Mouse (Mus musculus) limb, embryonic 12.5 days (tissue): ENCODE measurements around the gene Mrnip. TPM values are rescaled to one million over a fixed set of nuclear protein-coding genes. Genes with fewer than 3 reads are reported as not detected.

ENCODE experiments used
- ATAC-seq: fragments of 200-750 bp; cut with Nextera tagmentation; 2 replicates; pipeline ENCODE4 v1.8.0; 2017; ENCODE audit warnings: low read depth, moderate TSS enrichment; ENCODE audit not compliant: insufficient number of reproducible peaks, insufficient read depth, low FRiP score, low TSS enrichment
- H3K27ac ChIP-seq: fragments of 300-500 bp; sonication (generic); 2 replicates; pipeline ENCODE4 v1.5.1; 2016; ENCODE audit warnings: mild to moderate bottlenecking, moderate library complexity
- H3K27me3 ChIP-seq: fragments of 300-500 bp; sonication (generic); 2 replicates; pipeline ENCODE4 v1.6.1; 2016; ENCODE audit warnings: mild to moderate bottlenecking, moderate library complexity
- H3K36me3 ChIP-seq: fragments of 300-500 bp; sonication (generic); 2 replicates; pipeline ENCODE4 v1.6.1; 2016; ENCODE audit warnings: mild to moderate bottlenecking, moderate library complexity
- H3K4me1 ChIP-seq: fragments of 300-500 bp; sonication (generic); replicated peaks from 2 replicates; pipeline ENCODE4 v1.6.1; 2016
- H3K4me2 ChIP-seq: fragments of 300-500 bp; sonication (generic); 2 replicates; pipeline ENCODE4 v1.6.1; 2016; ENCODE audit warnings: mild to moderate bottlenecking, moderate library complexity
- H3K4me3 ChIP-seq: fragments of 300-500 bp; sonication (generic); replicated peaks from 2 replicates; pipeline ENCODE4 v1.5.1; 2016; ENCODE audit warnings: mild to moderate bottlenecking
- H3K9ac ChIP-seq: fragments of 300-500 bp; sonication (generic); replicated peaks from 2 replicates; pipeline ENCODE4 v1.6.1; 2016; ENCODE audit warnings: mild to moderate bottlenecking, moderate library complexity
- H3K9me3 ChIP-seq: fragments of 300-500 bp; sonication (generic); 2 replicates; pipeline ENCODE4 v1.6.1; 2016; ENCODE audit warnings: mild to moderate bottlenecking, moderate library complexity
- WGBS: fragments of 180-500 bp; shearing (Covaris S2); methylation state at CpG from one replicate; pipeline ENCODE4 v1.1.7; 2016; 5-methylcytosine and 5-hydroxymethylcytosine counted together
- polyA plus RNA-seq: library from polyadenylated mRNA; unstranded; fragments of >200 nt; fragmentation: Nextera tagmentation; extraction: Ambion mirVana; gene quantifications from 2 replicates; pipeline ENCODE4 v1.2.1, GENCODE M21; 2016

The Mrnip gene
- polyA plus RNA-seq, 1 experiment from 2014 or later: 22.8 TPM

GRCm38 (mm10) chr11:50161578-50162304 lies 12.5 kb upstream of the Mrnip start:
- no peak overlapping the region for H3K4me3 ChIP-seq
- no peak overlapping the region for H3K27ac ChIP-seq
- H3K9ac ChIP-seq: no peak overlapping the region
- no peaks in the 10 kb centered on the region for H3K27me3 ChIP-seq
- H3K9me3 ChIP-seq: no peaks in the 10 kb centered on the region
- H3K36me3 ChIP-seq: peaks cover 91% of the 10 kb centered on the region
- H3K4me1 ChIP-seq: no peaks in the 10 kb centered on the region
- ATAC-seq: no peak; the same call in 1 of the 2 replicates
- 64% methylated on average over 10 of the region's 10 CpGs for WGBS
- H3K4me2 ChIP-seq: no peak overlapping the region

GRCm38 (mm10) chr11:50162338-50163050 lies 11.8 kb upstream of the Mrnip start:
- 87% methylated on average over 3 of the region's 3 CpGs for WGBS
- Histone ChIP-seq H3K9me3 (no peaks in the 10 kb centered on the region), H3K27ac (no peak overlapping the region), H3K9ac (no peak overlapping the region), H3K36me3 (peaks cover 87% of the 10 kb centered on the region), H3K4me3 (no peak overlapping the region), H3K4me1 (no peaks in the 10 kb centered on the region), H3K4me2 (no peak overlapping the region), H3K27me3 (no peaks in the 10 kb centered on the region)
- ATAC-seq: no peak

GRCm38 (mm10) chr11:50168352-50168751 lies 5.9 kb upstream of the Mrnip start:
- WGBS: 90% methylated on average over 5 of the region's 5 CpGs
- no peak for ATAC-seq
- H3K36me3 ChIP-seq: peaks cover 74% of the 10 kb centered on the region

GRCm38 (mm10) chr11:50174730-50175187 lies 515 bp downstream of the Mrnip start:
- Histone ChIP-seq H3K4me3 (peak overlapping the region; percentile 73), H3K9me3 (no peaks in the 10 kb centered on the region), H3K4me2 (peak overlapping the region; percentile 65), H3K36me3 (peaks cover 51% of the 10 kb centered on the region), H3K27ac (peak overlapping the region; percentile 62; the same call in 1 of the 2 replicates), H3K9ac (peak overlapping the region; percentile 77), H3K27me3 (no peaks in the 10 kb centered on the region), H3K4me1 (peaks cover 5% of the 10 kb centered on the region)
- WGBS: under 1% methylated on average over 27 of the region's 27 CpGs
- ATAC-seq: peak; percentile 98

More at GRCm38 (mm10) chr11:50168352-50168751, 5.9 kb upstream of the Mrnip start:
- H3K9me3 ChIP-seq: no peaks in the 10 kb centered on the region
- H3K9ac ChIP-seq: no peak overlapping the region
- H3K27ac ChIP-seq: no peak overlapping the region
- no peak overlapping the region for H3K4me2 ChIP-seq
- no peaks in the 10 kb centered on the region for H3K4me1 ChIP-seq
- no peaks in the 10 kb centered on the region for H3K27me3 ChIP-seq
- no peak overlapping the region for H3K4me3 ChIP-seq

- Histone ChIP-seq H3K27me3 (no peaks in the 10 kb centered on the region), H3K36me3 (peaks cover 43% of the 10 kb centered on the region), H3K9ac (no peak overlapping the region), H3K27ac (no peak overlapping the region), H3K4me3 (no peak overlapping the region), H3K4me1 (peaks cover 5% of the 10 kb centered on the region), H3K4me2 (no peak overlapping the region), H3K9me3 (no peaks in the 10 kb centered on the region)
- WGBS: 84% methylated on average over 3 of the region's 3 CpGs
- no peak for ATAC-seq
Observed at GRCm38 (mm10) chr11:50176351-50176750, 2.1 kb downstream of the Mrnip start.

DNA sequence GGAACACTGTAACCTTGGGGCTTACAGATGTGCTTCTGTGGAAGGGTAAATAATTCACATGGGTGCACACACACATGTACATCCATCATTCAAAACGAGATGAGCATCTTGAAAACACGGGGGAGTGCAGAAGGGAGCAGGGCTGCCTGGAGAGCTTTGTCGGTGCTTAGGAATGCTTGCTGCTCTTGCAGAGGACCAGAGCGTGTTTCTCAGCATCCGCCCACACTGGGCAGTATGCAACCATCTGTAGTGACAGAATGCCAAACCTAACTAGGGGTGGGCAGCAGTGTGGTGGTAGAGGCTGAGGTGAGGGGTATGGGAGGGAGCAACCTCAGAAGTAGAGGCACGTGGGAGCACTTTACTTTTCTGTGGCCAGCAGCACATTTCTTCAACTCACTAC lies 2.9 kb downstream of the Mrnip start:
- no peak for ATAC-seq
- H3K27ac ChIP-seq: no peak overlapping the region
- H3K27me3 ChIP-seq: no peaks in the 10 kb centered on the region
- no peaks in the 10 kb centered on the region for H3K9me3 ChIP-seq
- peaks cover 5% of the 10 kb centered on the region for H3K4me1 ChIP-seq
- H3K4me3 ChIP-seq: no peak overlapping the region
- 82% methylated on average over 6 of the region's 6 CpGs for WGBS
- no peak overlapping the region for H3K4me2 ChIP-seq
- H3K36me3 ChIP-seq: peaks cover 36% of the 10 kb centered on the region
- no peak overlapping the region for H3K9ac ChIP-seq

- Histone ChIP-seq H3K9ac (no peak overlapping the region), H3K9me3 (no peaks in the 10 kb centered on the region), H3K27me3 (no peaks in the 10 kb centered on the region), H3K36me3 (peaks cover 47% of the 10 kb centered on the region), H3K4me2 (no peak overlapping the region), H3K4me3 (no peak overlapping the region), H3K27ac (no peak overlapping the region), H3K4me1 (peaks cover 5% of the 10 kb centered on the region)
- no peak for ATAC-seq
- WGBS: 79% methylated on average over 5 of the region's 5 CpGs
Observed at GRCm38 (mm10) chr11:50178532-50179488, 4.6 kb downstream of the Mrnip start.

- Histone ChIP-seq H3K27ac (no peak overlapping the region), H3K36me3 (peaks cover 57% of the 10 kb centered on the region), H3K9me3 (no peaks in the 10 kb centered on the region), H3K4me3 (no peak overlapping the region), H3K4me2 (no peak overlapping the region), H3K27me3 (no peaks in the 10 kb centered on the region), H3K4me1 (peaks cover under 1% of the 10 kb centered on the region; the same call in 1 of the 2 replicates), H3K9ac (no peak overlapping the region)
- 75% methylated on average over 6 of the region's 6 CpGs for WGBS
- ATAC-seq: no peak
Observed at GRCm38 (mm10) chr11:50180478-50181231, 6.4 kb downstream of the Mrnip start.

GRCm38 (mm10) chr11:50182702-50183101 lies 8.5 kb downstream of the Mrnip start:
- Histone ChIP-seq H3K27me3 (no peaks in the 10 kb centered on the region), H3K36me3 (peaks cover 46% of the 10 kb centered on the region), H3K9me3 (no peaks in the 10 kb centered on the region), H3K9ac (no peak overlapping the region), H3K4me3 (no peak overlapping the region), H3K27ac (no peak overlapping the region), H3K4me2 (no peak overlapping the region), H3K4me1 (no peaks in the 10 kb centered on the region)
- ATAC-seq: no peak
- WGBS: 86% methylated on average over 4 of the region's 4 CpGs

DNA sequence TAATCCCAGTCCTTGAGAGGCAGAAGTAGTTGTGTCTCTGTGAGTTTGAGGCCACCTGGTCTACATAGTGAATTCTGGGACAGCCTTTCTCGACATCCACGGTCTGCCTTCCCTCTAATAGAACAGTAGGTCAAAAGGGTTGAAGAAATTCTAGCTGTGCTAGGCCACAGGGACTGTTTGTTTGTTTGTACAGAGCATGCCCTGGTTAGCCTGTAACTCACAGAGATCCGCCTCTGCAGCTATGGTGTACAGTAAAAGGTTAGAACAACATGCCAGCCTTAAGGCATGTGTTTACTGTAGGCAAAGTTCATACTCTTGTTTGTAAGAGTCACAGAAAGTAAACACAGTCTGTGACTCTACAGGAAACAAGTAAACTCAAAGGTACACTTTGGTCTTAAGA lies 10.5 kb downstream of the Mrnip start:
- no peak overlapping the region for H3K4me3 ChIP-seq
- WGBS: 88% methylated on average over 3 of the region's 3 CpGs

More for the DNA sequence above, 10.5 kb downstream of the Mrnip start:
- no peak overlapping the region for H3K27ac ChIP-seq
- no peaks in the 10 kb centered on the region for H3K9me3 ChIP-seq
- H3K27me3 ChIP-seq: no peaks in the 10 kb centered on the region
- ATAC-seq: no peak
- H3K36me3 ChIP-seq: peaks cover 33% of the 10 kb centered on the region
- H3K9ac ChIP-seq: no peak overlapping the region
- H3K4me2 ChIP-seq: no peak overlapping the region
- no peaks in the 10 kb centered on the region for H3K4me1 ChIP-seq
